Mouse (Mus musculus) lung, adult 2 months (tissue): ENCODE data around the gene Mbnl2. TPM values are rescaled to one million over a fixed set of nuclear protein-coding genes. Genes with fewer than 3 reads are reported as not detected.
A peak's percentile ranks its signal among the peaks of the same experiment; 100 is the strongest.

Experiments used
- DNase-seq: peaks from one replicate; pipeline ENCODE4 v3.0.0; 2022
- H3K4me1 ChIP-seq: fragments of 200-500 bp; 2 replicates; pipeline ENCODE4 v1.6.1; 2011; ENCODE audit warnings: low read length; ENCODE audit not compliant: control insufficient read depth, insufficient read depth
- H3K4me3 ChIP-seq: fragments of 200-500 bp; replicated peaks from 2 replicates; pipeline ENCODE3; 2011; ENCODE audit warnings: low read depth, mild to moderate bottlenecking, control low read depth, low read length; ENCODE audit errors: extremely low read depth
- CTCF ChIP-seq: fragments of 200-500 bp; IDR thresholded peaks from 2 replicates; pipeline ENCODE4 v1.5.1; 2011; ENCODE audit warnings: mild to moderate bottlenecking, low read length, control low read depth; ENCODE audit not compliant: insufficient read depth
- POLR2A ChIP-seq: fragments of 200-500 bp; IDR thresholded peaks from 2 replicates; pipeline ENCODE4 v1.6.1; 2011; ENCODE audit warnings: low read depth, mild to moderate bottlenecking, control low read depth, low read length, borderline replicate concordance; ENCODE audit errors: extremely low read depth
- WGBS: fragments of 180-500 bp; shearing (Covaris S2); methylation state at CpG from one replicate; pipeline ENCODE4 v1.1.7; 2018; 5-methylcytosine and 5-hydroxymethylcytosine counted together
- polyA plus RNA-seq: library from polyadenylated mRNA; depleted of rRNA; stranded (reverse); fragments of >200 nt; gene quantifications from 2 replicates; pipeline ENCODE4 v1.2.3, GENCODE M21; 2012

Gene Mbnl2
- polyA plus RNA-seq, 1 experiment = 130 TPM

DNA sequence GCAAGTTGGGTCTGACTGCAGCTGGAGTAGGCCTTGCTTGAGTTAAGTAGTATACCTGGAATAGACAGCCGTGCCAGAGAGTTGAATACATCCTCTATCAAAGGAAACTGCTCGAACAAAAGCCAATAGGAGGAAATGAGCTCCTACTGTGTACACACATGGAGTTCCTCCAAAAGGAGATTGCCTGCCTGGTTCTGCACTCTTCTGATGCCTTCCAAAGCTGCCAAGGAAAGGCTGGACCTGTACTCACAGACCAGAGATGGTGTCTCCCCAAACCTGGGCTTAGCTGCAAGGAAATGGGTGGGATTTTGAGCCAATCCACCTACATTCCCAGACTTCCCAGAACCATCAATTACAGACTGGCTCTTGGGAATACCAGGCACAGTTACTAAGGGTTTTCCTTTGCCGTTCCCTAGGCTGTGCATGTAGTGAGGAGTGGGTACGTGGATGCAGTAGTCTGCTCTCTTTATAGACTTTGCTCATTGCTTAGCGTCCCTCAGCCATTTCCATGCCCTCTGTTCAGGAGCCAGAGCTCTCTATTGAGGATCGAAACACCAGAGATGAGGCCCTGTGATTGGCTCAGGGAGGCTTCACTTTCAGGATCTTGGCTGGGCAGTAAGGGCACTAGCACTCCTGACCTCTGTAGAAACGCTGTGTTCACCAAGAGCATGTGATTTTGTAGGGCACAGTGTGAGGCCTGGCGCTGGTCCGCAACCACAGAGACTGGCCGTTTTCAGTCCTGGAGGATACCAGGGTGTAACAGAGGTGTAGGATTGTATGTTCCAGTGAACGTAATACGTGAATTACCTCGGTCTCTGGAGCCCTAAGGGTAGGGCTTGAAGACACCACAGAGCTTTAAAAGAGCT lies 20.1 kb downstream of the Mbnl2 start:
- WGBS = 61% methylated on average over 13 of the region's 13 CpGs
- H3K4me1 ChIP-seq = peaks cover 60% of the 10 kb centered on the region
- H3K4me3 ChIP-seq = no peak overlapping the region
- no peak for DNase-seq
- no peak for TF ChIP-seq POLR2A
- no peak for TF ChIP-seq CTCF

DNA sequence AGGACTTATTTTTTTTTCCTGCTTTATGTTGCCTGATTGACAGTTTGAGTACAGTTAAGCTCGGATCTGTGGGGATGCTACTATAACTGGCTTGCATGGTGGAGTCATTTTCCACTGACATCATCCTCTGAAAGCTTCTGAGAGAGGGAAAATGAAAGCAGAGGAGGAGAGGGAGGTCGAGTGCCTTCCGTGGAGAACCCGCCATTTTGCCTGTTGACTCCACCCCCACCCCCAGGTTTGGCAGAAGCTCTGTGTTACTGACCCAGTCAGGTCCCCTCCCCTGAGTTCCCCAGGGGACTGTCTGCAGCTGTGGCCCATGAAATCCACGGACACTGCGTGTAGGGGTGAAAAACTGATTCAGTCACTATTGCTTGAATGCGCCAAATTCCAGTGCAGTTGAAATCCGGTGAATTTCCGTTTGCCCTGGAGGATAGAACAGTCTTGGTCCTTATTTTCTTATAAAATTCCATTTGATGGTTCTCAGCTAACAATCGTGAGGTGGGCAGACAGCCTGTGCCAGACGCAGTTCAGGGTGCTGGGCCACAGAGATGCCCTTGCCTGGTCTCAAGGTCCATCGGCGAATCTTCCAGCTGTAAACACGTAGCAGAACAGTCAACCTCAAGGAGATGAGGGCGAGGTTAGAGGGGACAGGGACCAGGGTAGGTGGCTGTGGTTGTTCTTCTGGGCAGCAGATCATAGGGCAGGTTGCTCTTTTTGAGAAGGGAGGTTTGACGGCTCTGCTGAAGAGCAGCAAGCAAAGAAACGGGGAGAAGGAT lies 20.9 kb downstream of the Mbnl2 start:
- H3K4me3 ChIP-seq = no peak overlapping the region
- 45% methylated on average over 17 of the region's 17 CpGs for WGBS
- peak; percentile 23 for DNase-seq
- TF ChIP-seq CTCF = no peak
- TF ChIP-seq POLR2A = no peak
- H3K4me1 ChIP-seq = peaks cover 65% of the 10 kb centered on the region

DNA sequence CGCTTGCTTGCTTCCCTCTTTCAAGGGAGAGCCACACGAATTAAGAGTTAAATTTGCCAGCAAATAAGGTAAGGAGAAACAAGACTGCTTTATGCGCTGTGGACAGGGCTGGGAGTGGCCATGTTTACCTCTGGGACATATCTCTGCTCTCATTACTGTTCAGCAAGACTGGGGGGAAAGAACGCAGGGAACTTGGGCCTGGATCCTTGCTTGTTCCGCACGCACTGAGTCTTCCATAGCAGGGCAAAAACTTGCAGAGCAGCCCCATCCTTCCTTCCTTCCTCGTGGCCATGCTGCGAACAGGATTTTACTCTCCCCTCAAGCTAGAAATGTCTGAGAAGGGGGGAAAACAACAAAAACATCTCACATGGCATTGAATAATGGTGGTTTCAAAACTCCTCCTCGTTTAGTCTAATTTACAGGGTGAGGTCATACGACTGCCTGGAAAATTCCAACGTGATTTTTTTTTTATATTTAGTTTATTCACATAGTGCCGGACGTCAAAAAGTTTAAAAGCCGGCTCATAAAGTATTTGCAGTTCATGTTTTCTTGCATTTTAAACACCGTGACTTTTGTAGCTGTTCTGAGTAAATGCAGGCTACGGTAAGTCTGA lies 21.8 kb downstream of the Mbnl2 start:
- DNase-seq = peak; percentile 51
- Histone ChIP-seq H3K4me3 (no peak overlapping the region), H3K4me1 (peaks cover 64% of the 10 kb centered on the region)
- TF ChIP-seq CTCF (no peak), POLR2A (no peak)
- WGBS = 18% methylated on average over 16 of the region's 16 CpGs

DNA sequence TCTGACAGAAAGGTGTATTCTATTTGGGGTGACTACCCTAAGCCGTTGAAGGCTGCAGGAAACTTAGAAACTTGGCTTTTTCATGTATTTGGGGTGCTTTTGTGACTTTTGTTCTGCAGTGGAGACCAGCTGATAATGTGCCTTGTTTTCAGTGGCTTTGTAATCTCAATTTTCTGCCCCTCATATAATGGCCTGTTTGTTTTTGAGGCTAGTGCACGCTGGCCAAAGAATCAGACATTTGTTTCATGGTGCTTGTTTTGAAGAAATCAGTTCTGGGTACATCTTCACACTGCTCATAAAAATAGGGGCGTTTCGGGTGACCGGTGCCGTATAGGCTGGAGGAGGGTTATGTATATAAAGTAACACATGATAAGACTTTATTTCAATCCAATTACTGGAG lies 22.4 kb downstream of the Mbnl2 start:
- H3K4me3 ChIP-seq = no peak overlapping the region
- peaks cover 63% of the 10 kb centered on the region for H3K4me1 ChIP-seq
- WGBS = 60% methylated on average over 6 of the region's 6 CpGs
- TF ChIP-seq POLR2A (no peak), CTCF (no peak)
- no peak for DNase-seq

DNA sequence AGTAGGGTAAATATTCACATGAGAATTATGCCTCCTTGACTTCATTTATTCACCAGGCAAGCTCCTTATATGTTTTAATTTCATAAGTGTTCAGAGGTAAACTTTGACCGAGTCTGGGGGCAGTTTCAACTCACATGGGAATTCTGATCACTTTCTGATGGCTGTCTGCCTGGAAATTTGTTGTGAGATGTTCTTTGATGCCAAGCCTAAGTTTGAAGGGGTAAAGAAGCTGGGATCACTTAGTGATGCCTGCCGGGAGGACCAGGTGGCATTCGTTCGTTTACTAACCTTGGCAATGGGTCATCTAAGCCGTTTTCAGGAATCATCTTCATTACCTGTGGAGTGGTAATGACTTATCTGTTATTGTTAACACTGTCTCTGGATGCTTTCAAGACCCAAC lies 23.0 kb downstream of the Mbnl2 start:
- no peak for DNase-seq
- 51% methylated on average over 5 of the region's 5 CpGs for WGBS
- peaks cover 64% of the 10 kb centered on the region for H3K4me1 ChIP-seq

DNA sequence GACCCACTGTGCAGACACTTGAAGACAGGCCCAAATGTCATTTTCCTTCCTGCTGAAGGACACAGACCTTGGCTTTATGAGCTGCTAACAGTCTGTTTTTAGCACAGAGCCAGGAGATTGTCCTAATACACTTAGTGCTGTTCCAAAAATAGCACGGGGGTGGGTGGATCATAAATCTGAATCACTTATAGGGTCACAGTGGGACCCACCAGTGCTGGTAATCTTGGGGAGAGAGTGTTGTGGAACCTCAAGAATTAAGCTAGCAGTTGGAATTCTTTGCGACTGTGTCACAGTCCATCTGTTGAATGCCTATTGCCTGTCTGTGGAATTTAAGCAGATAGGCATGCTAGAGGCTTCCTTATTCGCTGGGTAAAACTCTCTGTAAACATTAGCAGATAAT lies 24.2 kb downstream of the Mbnl2 start:
- TF ChIP-seq CTCF = no peak
- no peak for TF ChIP-seq POLR2A
- WGBS = 21% methylated on average over 3 of the region's 3 CpGs
- Histone ChIP-seq H3K4me1 (peaks cover 64% of the 10 kb centered on the region), H3K4me3 (no peak overlapping the region)
- no peak for DNase-seq

More for the DNA sequence above, 23.0 kb downstream of the Mbnl2 start:
- no peak overlapping the region for H3K4me3 ChIP-seq
- TF ChIP-seq CTCF = no peak
- TF ChIP-seq POLR2A = no peak

DNA sequence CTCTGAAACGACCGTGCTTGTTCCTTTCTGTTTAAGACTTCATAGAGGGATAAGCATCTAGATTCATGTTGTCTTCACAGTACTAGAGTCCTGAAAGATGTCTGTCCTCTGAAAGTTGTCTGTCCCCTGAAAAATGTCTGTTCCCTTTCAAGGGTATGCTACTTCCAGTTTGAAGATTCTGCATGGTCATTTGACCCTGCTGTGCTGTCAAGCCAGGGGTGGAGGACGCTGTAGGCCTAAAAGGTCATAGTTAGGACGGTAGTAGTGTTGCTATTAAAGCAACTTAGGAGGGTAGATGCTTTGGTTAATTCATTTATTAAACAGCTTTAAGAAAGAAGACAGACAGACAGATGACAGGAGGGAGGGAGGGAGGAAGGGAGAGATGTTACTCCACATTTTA lies 24.7 kb downstream of the Mbnl2 start:
- TF ChIP-seq POLR2A (no peak), CTCF (no peak)
- WGBS = 29% methylated on average over 4 of the region's 4 CpGs
- Histone ChIP-seq H3K4me1 (peaks cover 61% of the 10 kb centered on the region), H3K4me3 (no peak overlapping the region)
- no peak for DNase-seq

DNA sequence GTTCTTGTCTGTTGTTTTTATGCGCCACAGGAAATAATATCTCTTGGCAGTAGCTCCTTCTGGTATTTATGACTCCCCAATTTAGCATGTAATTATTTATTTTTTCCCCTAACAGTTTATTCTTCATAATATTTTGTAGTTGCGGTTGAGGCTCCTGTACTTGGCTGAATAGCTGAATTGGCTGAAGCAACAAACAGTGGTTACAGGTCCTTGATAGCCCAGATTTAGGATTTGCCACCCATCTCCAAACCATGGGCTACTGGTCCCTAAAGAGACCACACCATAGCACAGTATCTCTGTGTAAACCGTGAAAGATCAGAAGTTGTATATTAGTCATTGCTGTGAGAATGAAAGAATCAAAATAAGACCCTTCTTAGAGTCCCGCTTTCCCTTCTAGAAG lies 25.3 kb downstream of the Mbnl2 start:
- no peak for DNase-seq
- Histone ChIP-seq H3K4me1 (peaks cover 55% of the 10 kb centered on the region), H3K4me3 (no peak overlapping the region)
- WGBS = 48% methylated on average over 4 of the region's 4 CpGs
- TF ChIP-seq POLR2A = no peak
- no peak for TF ChIP-seq CTCF

DNA sequence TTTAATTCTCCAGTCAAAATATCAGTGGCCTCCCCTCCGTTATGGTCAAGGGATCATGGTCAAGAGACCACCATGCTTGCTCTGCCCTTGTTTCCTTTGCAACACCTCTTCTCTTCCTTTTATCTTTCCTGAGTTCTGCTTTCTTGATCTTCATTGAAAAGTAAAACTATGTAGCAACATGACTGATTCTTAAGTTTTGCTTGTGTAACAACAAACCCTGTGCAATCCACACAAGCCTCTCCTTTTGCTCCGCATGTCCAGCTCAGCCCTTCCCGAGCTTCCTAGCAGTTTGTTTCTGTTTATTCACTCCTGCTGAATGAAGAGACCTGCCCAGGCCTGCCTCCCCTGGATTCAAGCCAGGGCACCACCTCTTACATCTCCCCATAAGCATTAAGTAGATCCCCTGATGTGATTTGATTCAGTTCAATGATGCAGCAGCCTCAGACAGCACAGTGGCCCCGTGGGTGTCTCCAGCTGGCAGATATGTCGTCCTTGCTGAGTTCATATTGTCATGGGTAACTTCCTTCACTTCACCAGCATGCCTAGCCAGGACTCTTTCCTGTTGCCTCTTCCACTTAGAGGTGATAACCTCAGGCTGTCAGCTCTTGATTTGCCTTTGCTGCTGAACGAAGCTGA lies 27.6 kb downstream of the Mbnl2 start:
- TF ChIP-seq CTCF = no peak
- no peak for TF ChIP-seq POLR2A
- 16% methylated on average over 6 of the region's 6 CpGs for WGBS
- no peak for DNase-seq

More for the DNA sequence above, 27.6 kb downstream of the Mbnl2 start:
- Histone ChIP-seq H3K4me3 (no peak overlapping the region), H3K4me1 (peaks cover 48% of the 10 kb centered on the region)
